Comparison of ENCODE assay signal across 11 mouse cellular contexts in the genomic region with DNA sequence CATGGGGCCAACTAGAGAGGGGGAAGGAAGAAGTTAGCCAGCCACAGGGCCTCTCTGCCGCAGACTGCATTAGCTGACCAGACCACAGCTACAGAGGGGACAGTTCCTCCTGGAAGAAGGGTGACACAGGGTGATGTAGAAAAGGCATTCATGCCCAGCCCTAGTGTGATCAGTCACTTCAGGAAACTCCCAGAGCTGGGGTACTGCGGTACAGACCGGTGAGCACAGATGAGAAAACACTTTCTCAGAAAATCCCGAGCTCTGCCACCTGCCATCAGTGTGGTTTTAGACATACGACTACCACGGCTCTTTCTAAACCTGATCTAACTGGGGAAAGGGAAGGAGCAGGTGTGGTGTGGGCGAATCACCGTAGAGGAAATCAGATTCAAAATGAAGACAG. TPM values are rescaled to one million over a fixed set of nuclear protein-coding genes. Genes with fewer than 3 reads are reported as not detected.
A peak's percentile ranks its signal among the peaks of the same experiment; 100 is the strongest.
DNase-seq lines count a peak whose midpoint lies in the region; ATAC-seq lines count a peak whose summit lies in the region.
"Had no signal": no experiment of that assay in that cellular context is flagged by ENCODE, and none has a peak within 500 bp of the region (broad histone marks: within the 10 kb centered on the region; RNA-seq: fewer than 3 reads in every experiment).

No protein-coding gene starts in this region.

- peak; percentile 70 for DNase-seq in A20 (ENCODE audit: low read depth, low spot score)
- peak; percentile 68 for DNase-seq in CD4-positive helper T cell, adult 2 months (ENCODE audit: low read depth, low spot score)
- no peak for DNase-seq in cerebellum, postnatal 10 days
- no peak for DNase-seq in lung, postnatal 25 days (ENCODE audit: low spot score)
- DNase-seq: cerebellum, adult 9-10 months; kidney, postnatal 10 days; left cerebral cortex, postnatal 4 days; spleen, adult 18-20 months had no signal

- ATAC-seq in granulocyte monocyte progenitor cell, adult 5-6 weeks (replicated peaks; ENCODE audit: poor library complexity, severe bottlenecking): peak; percentile 85
- ATAC-seq in neutrophil, adult 5-6 weeks (ENCODE audit: extremely low read depth, insufficient number of reproducible peaks, low FRiP score, poor library complexity, severe bottlenecking): peak; percentile 14; the same call in 1 of the 2 replicates
- no peak for ATAC-seq in erythroblast, adult 5-6 weeks (replicated peaks; ENCODE audit: low FRiP score, poor library complexity, severe bottlenecking)

RNA-seq across cellular contexts. Expression of gene B4galt1, which starts 30.1 kb away (rescaled TPM):
- total RNA-seq in granulocyte monocyte progenitor cell, adult 5-6 weeks (2014; fragmentation: Nextera tagmentation): 74.8 and 78.1 TPM in 2 replicates
- 45.0 and 45.5 TPM in 2 replicates for total RNA-seq in granulocyte monocyte progenitor cell, adult 5-6 weeks (2017)
- total RNA-seq in neutrophil, adult 5-6 weeks (2017): 28.4 and 31.2 TPM in 2 replicates
- total RNA-seq in erythroblast, adult 5-6 weeks (2015; ENCODE audit: low replicate concordance): 34.5 and 42.3 TPM in 2 replicates
- 29.7 and 31.4 TPM in 2 replicates for total RNA-seq in erythroblast, adult 5-6 weeks (2017; ENCODE audit: low replicate concordance)

Comparison
In these comparisons a context has a peak if more than half of its experiments do, and no peak if none do; other contexts are left out.
1. DNase-seq: peak in A20 (single experiment) and CD4-positive helper T cell, adult 2 months (single experiment); none in cerebellum, postnatal 10 days (0 of 2) and lung, postnatal 25 days (single experiment).